Mouse (Mus musculus): ENCODE results near the gene Btnl4.

- TF ChIP-seq CTCF (IDR thresholded peaks at IDR 0.05), result no peak
- no peak for TF ChIP-seq EP300 (IDR thresholded peaks at IDR 0.05)
Measured at GRCm38 (mm10) chr17:34475060-34475459, 2.1 kb downstream of the Btnl4 start.

Measured in lung, postnatal 0 days (tissue).